Mouse (Mus musculus) limb, embryonic 14.5 days (tissue): Measurements from ENCODE around the gene Spata13. TPM values are rescaled to one million over a fixed set of nuclear protein-coding genes. Genes with fewer than 3 reads are reported as not detected.

Experiments
- ATAC-seq: fragments of 200-750 bp; cut with Nextera tagmentation; 2 replicates; pipeline ENCODE4 v1.8.0; 2017; ENCODE audit warnings: low read depth, moderate number of reproducible peaks, moderate TSS enrichment; ENCODE audit not compliant: low FRiP score
- DNase-seq: peaks from one replicate; pipeline ENCODE4 v3.0.0-alpha.2; 2015; ENCODE audit warnings: low spot score
- H3K27ac ChIP-seq: fragments of 300-500 bp; sonication (generic); replicated peaks from 2 replicates; pipeline ENCODE4 v1.5.1; 2014; ENCODE audit warnings: low read depth, mild to moderate bottlenecking, low read length, moderate library complexity, mixed read lengths
- H3K27me3 ChIP-seq: fragments of 300-500 bp; sonication (generic); 2 replicates; pipeline ENCODE4 v1.6.1; 2014; ENCODE audit warnings: low read length, mixed read lengths; ENCODE audit not compliant: control insufficient read depth, insufficient read depth
- H3K36me3 ChIP-seq: fragments of 300-500 bp; sonication (generic); 2 replicates; pipeline ENCODE4 v1.6.1; 2014; ENCODE audit warnings: mild to moderate bottlenecking, low read length, moderate library complexity, mixed read lengths; ENCODE audit not compliant: control insufficient read depth, insufficient read depth
- H3K4me1 ChIP-seq: fragments of 300-500 bp; sonication (generic); 2 replicates; pipeline ENCODE4 v1.6.1; 2014; ENCODE audit warnings: antibody characterized with exemption, low read length, mixed read lengths; ENCODE audit not compliant: control insufficient read depth, insufficient read depth
- H3K4me2 ChIP-seq: fragments of 300-500 bp; sonication (generic); replicated peaks from 2 replicates; pipeline ENCODE4 v1.6.1; 2014; ENCODE audit warnings: low read depth, mild to moderate bottlenecking, low read length, moderate library complexity; ENCODE audit not compliant: severe bottlenecking
- H3K4me3 ChIP-seq: fragments of 300-500 bp; sonication (generic); replicated peaks from 2 replicates; pipeline ENCODE4 v1.5.1; 2014; ENCODE audit warnings: low read length
- H3K9ac ChIP-seq: fragments of 300-500 bp; sonication (generic); 2 replicates; pipeline ENCODE4 v1.6.1; 2014; ENCODE audit warnings: mild to moderate bottlenecking, low read depth, low read length, moderate library complexity; ENCODE audit not compliant: severe bottlenecking
- H3K9me3 ChIP-seq: fragments of 300-500 bp; sonication (generic); 2 replicates; pipeline ENCODE4 v1.6.1; 2016; ENCODE audit warnings: low read length; ENCODE audit not compliant: control insufficient read depth
- POLR2A ChIP-seq: fragments of 200-500 bp; IDR thresholded peaks from 2 replicates; pipeline ENCODE4 v1.8.0; 2012; ENCODE audit warnings: inconsistent platforms, mild to moderate bottlenecking, moderate library complexity, borderline replicate concordance; ENCODE audit not compliant: insufficient read depth, insufficient read length; ENCODE audit errors: extremely low read depth
- WGBS: fragments of 180-500 bp; shearing (Covaris S2); extraction: QIAGEN DNeasy Blood & Tissue Kit; methylation state at CpG from one replicate; pipeline ENCODE4 v1.1.7; 2014; 5-methylcytosine and 5-hydroxymethylcytosine counted together
- polyA plus RNA-seq, 2 experiments: library from polyadenylated mRNA; depleted of rRNA in 1 of 2; stranded (reverse) in 1 of 2; unstranded in 1 of 2; fragments of >200 nt; fragmentation: Nextera tagmentation in 1 of 2; extraction: Ambion mirVana in 1 of 2; gene quantifications; 2 replicates each; pipeline versions ENCODE4 v1.2.1 to v1.2.3; 2012 to 2014

Gene Spata13
- polyA plus RNA-seq, 2 experiments = 6.8 to 9.5 TPM

GRCm38 (mm10) chr14:60647885-60648284, 14.1 kb downstream of the Spata13 start:
- Histone ChIP-seq H3K27ac (no peak overlapping the region), H3K4me2 (no peak overlapping the region), H3K9ac (no peak overlapping the region), H3K9me3 (no peaks in the 10 kb centered on the region), H3K36me3 (no peaks in the 10 kb centered on the region), H3K27me3 (no peaks in the 10 kb centered on the region), H3K4me3 (no peak overlapping the region), H3K4me1 (no peaks in the 10 kb centered on the region)
- DNase-seq (no peak), ATAC-seq (no peak)
- WGBS = 83% methylated on average over 7 of the region's 7 CpGs
- TF ChIP-seq POLR2A = no peak

- TF ChIP-seq POLR2A = no peak
- DNase-seq (no peak), ATAC-seq (no peak)
- Histone ChIP-seq H3K27me3 (no peaks in the 10 kb centered on the region), H3K9ac (no peak overlapping the region), H3K36me3 (no peaks in the 10 kb centered on the region), H3K4me3 (no peak overlapping the region), H3K4me2 (no peak overlapping the region), H3K9me3 (no peaks in the 10 kb centered on the region), H3K4me1 (no peaks in the 10 kb centered on the region), H3K27ac (no peak overlapping the region)
- WGBS = 83% methylated on average over 1 of the region's 1 CpGs
Observed at GRCm38 (mm10) chr14:60648956-60649355, 15.2 kb downstream of the Spata13 start.

DNA sequence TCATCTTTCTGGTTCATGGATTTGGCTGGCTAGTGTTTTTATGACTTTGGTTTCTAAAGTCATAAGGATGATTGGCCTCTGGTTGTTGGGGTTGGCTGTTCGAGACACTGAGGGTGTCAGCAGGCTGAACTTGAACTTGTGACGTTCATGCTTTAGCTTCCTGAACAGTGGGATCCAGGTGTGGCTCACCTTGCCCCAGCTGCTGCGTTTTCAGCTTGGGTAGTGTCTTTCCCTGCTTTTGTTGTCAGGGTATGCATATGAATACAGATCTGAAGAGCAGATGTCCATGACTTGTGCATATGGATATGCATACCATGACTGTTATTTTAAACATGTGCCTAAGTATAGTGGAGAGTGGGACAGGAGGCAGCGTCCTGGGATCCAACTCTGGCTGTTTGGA, 19.4 kb downstream of the Spata13 start:
- 72% methylated on average over 4 of the region's 4 CpGs for WGBS
- Histone ChIP-seq H3K4me3 (no peak overlapping the region), H3K27ac (no peak overlapping the region), H3K4me1 (peaks cover 4% of the 10 kb centered on the region; the same call in 1 of the 2 replicates), H3K27me3 (no peaks in the 10 kb centered on the region), H3K9ac (no peak overlapping the region), H3K36me3 (no peaks in the 10 kb centered on the region), H3K4me2 (no peak overlapping the region), H3K9me3 (no peaks in the 10 kb centered on the region)
- no peak for TF ChIP-seq POLR2A
- ATAC-seq = no peak
- no peak for DNase-seq

DNA sequence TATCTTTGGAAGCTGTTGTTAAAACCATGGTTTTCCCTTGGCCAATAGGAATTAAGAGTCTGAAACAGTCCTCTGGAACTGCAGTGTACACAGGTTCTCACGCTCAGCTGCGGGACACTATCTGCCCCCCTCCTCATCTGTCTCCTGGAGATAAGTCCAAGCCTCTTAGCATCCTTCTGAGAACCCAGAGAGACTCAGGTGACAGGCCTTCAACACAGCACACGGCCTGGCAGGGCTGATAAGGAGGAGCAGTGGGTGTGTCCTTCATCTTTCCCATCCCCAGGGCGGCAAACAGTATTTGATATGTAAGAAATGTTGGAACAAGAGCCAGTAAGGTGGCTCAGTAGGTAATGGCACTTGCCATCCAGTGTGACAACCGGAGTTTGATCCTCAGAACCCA, 20.2 kb downstream of the Spata13 start:
- Histone ChIP-seq H3K36me3 (no peaks in the 10 kb centered on the region), H3K4me2 (no peak overlapping the region), H3K9me3 (no peaks in the 10 kb centered on the region), H3K4me1 (peaks cover 4% of the 10 kb centered on the region; the same call in 1 of the 2 replicates), H3K27me3 (no peaks in the 10 kb centered on the region), H3K27ac (no peak overlapping the region), H3K9ac (no peak overlapping the region), H3K4me3 (no peak overlapping the region)
- no peak for TF ChIP-seq POLR2A
- WGBS = 80% methylated on average over 5 of the region's 5 CpGs
- ATAC-seq (no peak), DNase-seq (no peak)

- Histone ChIP-seq H3K36me3 (no peaks in the 10 kb centered on the region), H3K9me3 (no peaks in the 10 kb centered on the region), H3K4me3 (no peak overlapping the region), H3K4me1 (peaks cover 4% of the 10 kb centered on the region; the same call in 1 of the 2 replicates), H3K9ac (no peak overlapping the region), H3K27ac (no peak overlapping the region), H3K27me3 (no peaks in the 10 kb centered on the region), H3K4me2 (no peak overlapping the region)
- TF ChIP-seq POLR2A = no peak
- no peak for DNase-seq
- 48% methylated on average over 11 of the region's 11 CpGs for WGBS
- ATAC-seq = no peak
Observed at GRCm38 (mm10) chr14:60654708-60655107, 20.9 kb downstream of the Spata13 start.
